Mouse (Mus musculus) lung, embryonic 16.5 days (tissue): ENCODE measurements around the gene Secisbp2. TPM values are rescaled to one million over a fixed set of nuclear protein-coding genes. Genes with fewer than 3 reads are reported as not detected.
A peak's percentile ranks its signal among the peaks of the same experiment; 100 is the strongest.

ENCODE experiments used
- ATAC-seq: fragments of 200-750 bp; cut with Nextera tagmentation; 2 replicates; pipeline ENCODE4 v1.8.0; 2017; ENCODE audit warnings: low read depth, mild to moderate bottlenecking, moderate library complexity
- H3K27ac ChIP-seq: fragments of 300-500 bp; sonication (generic); 2 replicates; pipeline ENCODE4 v1.5.1; 2014; ENCODE audit warnings: mild to moderate bottlenecking, control low read depth, low read length
- H3K27me3 ChIP-seq: fragments of 300-500 bp; sonication (generic); 2 replicates; pipeline ENCODE4 v1.6.1; 2014; ENCODE audit warnings: low read depth, low read length, mixed read lengths; ENCODE audit not compliant: control insufficient read depth, insufficient read depth
- H3K36me3 ChIP-seq: fragments of 300-500 bp; sonication (generic); 2 replicates; pipeline ENCODE4 v1.6.1; 2014; ENCODE audit warnings: low read length; ENCODE audit not compliant: control insufficient read depth, insufficient read depth
- H3K4me1 ChIP-seq: fragments of 300-500 bp; sonication (generic); replicated peaks from 2 replicates; pipeline ENCODE4 v1.6.1; 2014; ENCODE audit warnings: low read length, mixed read lengths; ENCODE audit not compliant: control insufficient read depth, insufficient read depth
- H3K4me2 ChIP-seq: fragments of 300-500 bp; sonication (generic); 2 replicates; pipeline ENCODE4 v1.6.1; 2014; ENCODE audit warnings: low read depth, low read length, control low read depth
- H3K4me3 ChIP-seq: fragments of 300-500 bp; sonication (generic); 2 replicates; pipeline ENCODE4 v1.5.1; 2014; ENCODE audit warnings: mild to moderate bottlenecking, low read length, control low read depth
- H3K9ac ChIP-seq: fragments of 300-500 bp; sonication (generic); 2 replicates; pipeline ENCODE4 v1.6.1; 2014; ENCODE audit warnings: low read length, control low read depth
- H3K9me3 ChIP-seq: fragments of 300-500 bp; sonication (generic); 2 replicates; pipeline ENCODE4 v1.6.1; 2016; ENCODE audit warnings: low read length; ENCODE audit not compliant: control insufficient read depth
- WGBS: fragments of 180-500 bp; shearing (Covaris S2); extraction: QIAGEN DNeasy Blood & Tissue Kit; methylation state at CpG from one replicate; pipeline ENCODE4 v1.1.7; 2014; 5-methylcytosine and 5-hydroxymethylcytosine counted together
- polyA plus RNA-seq: library from polyadenylated mRNA; unstranded; fragments of >200 nt; fragmentation: Nextera tagmentation; extraction: Ambion mirVana; gene quantifications from 2 replicates; pipeline ENCODE4 v1.2.1, GENCODE M21; 2015

Gene Secisbp2
- 27.5 and 28.3 TPM in 2 replicates for polyA plus RNA-seq

- ATAC-seq, result peak; percentile 96
- WGBS, result under 1% methylated on average over 68 of the region's 69 CpGs
- H3K36me3 ChIP-seq, result peaks cover 12% of the 10 kb centered on the region
- H3K4me3 ChIP-seq, result peak within 1 kb of the TSS; percentile 82
- H3K27ac ChIP-seq, result peak within 1 kb of the TSS; percentile 90
- peak within 1 kb of the TSS; percentile 81 for H3K4me2 ChIP-seq
- no peaks in the 10 kb centered on the region for H3K27me3 ChIP-seq
- peaks cover 24% of the 10 kb centered on the region for H3K4me1 ChIP-seq
- no peaks in the 10 kb centered on the region for H3K9me3 ChIP-seq
- peak within 1 kb of the TSS; percentile 86 for H3K9ac ChIP-seq
Observed at GRCm38 (mm10) chr13:51651408-51652064, at the start of gene Secisbp2. TSS of gene Secisbp2 (plus strand) at chr13:51651697.

DNA sequence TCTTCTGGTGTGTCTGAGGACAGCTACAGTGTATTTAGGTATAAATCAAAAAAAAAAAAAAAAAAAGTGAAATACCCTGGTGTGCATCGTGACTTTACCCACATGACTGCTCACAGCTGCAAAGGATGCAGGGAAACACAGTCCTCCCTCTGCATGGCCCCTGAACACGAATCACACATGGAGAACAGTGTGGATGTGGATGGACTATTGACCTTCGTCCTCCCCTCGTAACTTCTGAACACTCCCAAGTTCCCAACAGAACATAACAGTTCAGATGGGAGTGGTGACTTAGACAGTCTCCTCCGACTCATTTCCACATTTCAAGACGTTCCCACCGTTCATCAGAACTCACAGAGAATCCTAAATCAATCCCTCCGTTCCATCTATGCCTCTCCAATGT lies 48.7 kb upstream of the Secisbp2 start:
- H3K4me1 ChIP-seq, result peaks cover 6% of the 10 kb centered on the region; the same call in 1 of the 2 replicates
- no peak overlapping the region for H3K4me3 ChIP-seq
- H3K4me2 ChIP-seq, result peak overlapping the region; percentile 56
- H3K9me3 ChIP-seq, result no peaks in the 10 kb centered on the region
- no peaks in the 10 kb centered on the region for H3K36me3 ChIP-seq
- H3K27ac ChIP-seq, result no peak overlapping the region
- no peak overlapping the region for H3K9ac ChIP-seq
- 50% methylated on average over 8 of the region's 8 CpGs for WGBS
- H3K27me3 ChIP-seq, result no peaks in the 10 kb centered on the region
- ATAC-seq, result no peak

GRCm38 (mm10) chr13:51603221-51603893 lies 48.1 kb upstream of the Secisbp2 start:
- H3K27ac ChIP-seq, result no peak overlapping the region
- peak overlapping the region; percentile 56 for H3K4me2 ChIP-seq
- peaks cover 6% of the 10 kb centered on the region; the same call in 1 of the 2 replicates for H3K4me1 ChIP-seq
- H3K4me3 ChIP-seq, result peak overlapping the region; percentile 27
- peak overlapping the region; percentile 49; the same call in 1 of the 2 replicates for H3K9ac ChIP-seq
- peak; percentile 92 for ATAC-seq
- 11% methylated on average over 16 of the region's 16 CpGs for WGBS
- no peaks in the 10 kb centered on the region for H3K9me3 ChIP-seq
- no peaks in the 10 kb centered on the region for H3K27me3 ChIP-seq
- no peaks in the 10 kb centered on the region for H3K36me3 ChIP-seq

GRCm38 (mm10) chr13:51603894-51604244 lies 47.6 kb upstream of the Secisbp2 start:
- ATAC-seq, result 0 out of 2 replicates have a peak, but pooled peaks have one; percentile 20
- Histone ChIP-seq H3K9ac (no peak overlapping the region), H3K36me3 (no peaks in the 10 kb centered on the region), H3K4me3 (no peak overlapping the region), H3K9me3 (no peaks in the 10 kb centered on the region), H3K4me1 (peaks cover 6% of the 10 kb centered on the region; the same call in 1 of the 2 replicates), H3K27ac (no peak overlapping the region), H3K27me3 (no peaks in the 10 kb centered on the region), H3K4me2 (peak overlapping the region; percentile 56; the same call in 1 of the 2 replicates)
- 34% methylated on average over 4 of the region's 4 CpGs for WGBS

DNA sequence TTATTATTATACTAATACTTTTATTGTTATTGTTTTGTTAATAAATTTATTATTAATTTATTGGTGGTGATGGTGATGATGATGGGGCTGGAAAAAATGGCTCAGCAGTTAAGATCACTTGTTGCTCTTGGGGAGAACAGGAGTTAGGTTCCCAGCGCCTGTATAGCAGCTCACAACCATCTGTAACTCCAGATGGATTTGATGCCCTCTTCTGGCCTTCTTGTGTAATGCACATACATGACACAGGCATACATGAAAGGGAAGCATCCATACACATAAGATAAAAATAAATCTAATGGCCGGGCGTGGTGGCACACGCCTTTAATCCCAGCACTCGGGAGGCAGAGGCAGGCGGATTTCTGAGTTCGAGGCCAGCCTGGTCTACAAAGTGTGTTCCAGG lies 42.3 kb upstream of the Secisbp2 start:
- Histone ChIP-seq H3K4me3 (no peak overlapping the region), H3K4me1 (no peaks in the 10 kb centered on the region), H3K27ac (no peak overlapping the region), H3K36me3 (no peaks in the 10 kb centered on the region), H3K9ac (no peak overlapping the region), H3K4me2 (no peak overlapping the region), H3K9me3 (no peaks in the 10 kb centered on the region), H3K27me3 (no peaks in the 10 kb centered on the region)
- ATAC-seq, result no peak
- WGBS, result 91% methylated on average over 7 of the region's 7 CpGs

- Histone ChIP-seq H3K4me1 (no peaks in the 10 kb centered on the region), H3K27ac (no peak overlapping the region), H3K4me3 (peak overlapping the region; percentile 14; the same call in 1 of the 2 replicates), H3K36me3 (no peaks in the 10 kb centered on the region), H3K4me2 (peak overlapping the region; percentile 36), H3K9ac (no peak overlapping the region), H3K27me3 (no peaks in the 10 kb centered on the region), H3K9me3 (no peaks in the 10 kb centered on the region)
- 6% methylated on average over 9 of the region's 9 CpGs for WGBS
- ATAC-seq, result 0 out of 2 replicates have a peak, but pooled peaks have one; percentile 26
Observed at GRCm38 (mm10) chr13:51611060-51611459, 40.4 kb upstream of the Secisbp2 start.

DNA sequence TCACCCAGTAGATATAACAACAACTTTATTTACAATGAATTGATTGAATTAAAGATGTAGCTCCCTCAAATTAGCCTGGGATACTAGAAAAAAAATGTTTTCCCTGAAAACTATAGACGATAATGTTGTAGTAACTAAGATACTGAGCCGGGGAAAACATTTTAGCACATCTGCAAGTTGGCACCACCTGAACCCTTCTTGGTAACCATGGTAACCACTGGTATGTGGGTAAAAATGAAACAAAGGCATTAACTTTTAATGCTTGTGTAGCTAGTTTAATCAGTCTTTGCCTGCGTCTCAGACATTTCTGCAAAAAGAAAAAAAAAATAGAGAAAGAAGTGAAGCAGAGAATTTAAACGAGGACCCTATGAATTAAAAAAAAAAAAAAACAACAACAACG lies 40.0 kb upstream of the Secisbp2 start:
- 37% methylated on average over 5 of the region's 5 CpGs for WGBS
- Histone ChIP-seq H3K27ac (no peak overlapping the region), H3K4me3 (peak overlapping the region; percentile 14; the same call in 1 of the 2 replicates), H3K4me2 (peak overlapping the region; percentile 36), H3K9ac (no peak overlapping the region), H3K27me3 (no peaks in the 10 kb centered on the region), H3K4me1 (no peaks in the 10 kb centered on the region), H3K36me3 (no peaks in the 10 kb centered on the region), H3K9me3 (no peaks in the 10 kb centered on the region)
- no peak for ATAC-seq

GRCm38 (mm10) chr13:51615815-51616214 lies 35.7 kb upstream of the Secisbp2 start:
- 50% methylated on average over 10 of the region's 10 CpGs for WGBS
- Histone ChIP-seq H3K9ac (no peak overlapping the region), H3K4me3 (no peak overlapping the region), H3K27ac (no peak overlapping the region), H3K4me1 (peaks cover 2% of the 10 kb centered on the region; the same call in 1 of the 2 replicates), H3K27me3 (no peaks in the 10 kb centered on the region), H3K9me3 (no peaks in the 10 kb centered on the region), H3K36me3 (no peaks in the 10 kb centered on the region), H3K4me2 (no peak overlapping the region)
- no peak for ATAC-seq

- H3K4me3 ChIP-seq, result no peak overlapping the region
- H3K27me3 ChIP-seq, result no peaks in the 10 kb centered on the region
- no peaks in the 10 kb centered on the region for H3K36me3 ChIP-seq
- H3K4me1 ChIP-seq, result peaks cover 2% of the 10 kb centered on the region; the same call in 1 of the 2 replicates
- 19% methylated on average over 12 of the region's 12 CpGs for WGBS
- no peak for ATAC-seq
- no peak overlapping the region for H3K4me2 ChIP-seq
- 0 out of 2 replicates have a peak overlapping the region, but pooled peaks have one; percentile 15 for H3K9ac ChIP-seq
- H3K27ac ChIP-seq, result no peak overlapping the region
- H3K9me3 ChIP-seq, result no peaks in the 10 kb centered on the region
Observed at GRCm38 (mm10) chr13:51616417-51617044, 35.0 kb upstream of the Secisbp2 start.
